Comparison of ENCODE assay signal across 20 mouse cellular contexts in the genomic region with DNA sequence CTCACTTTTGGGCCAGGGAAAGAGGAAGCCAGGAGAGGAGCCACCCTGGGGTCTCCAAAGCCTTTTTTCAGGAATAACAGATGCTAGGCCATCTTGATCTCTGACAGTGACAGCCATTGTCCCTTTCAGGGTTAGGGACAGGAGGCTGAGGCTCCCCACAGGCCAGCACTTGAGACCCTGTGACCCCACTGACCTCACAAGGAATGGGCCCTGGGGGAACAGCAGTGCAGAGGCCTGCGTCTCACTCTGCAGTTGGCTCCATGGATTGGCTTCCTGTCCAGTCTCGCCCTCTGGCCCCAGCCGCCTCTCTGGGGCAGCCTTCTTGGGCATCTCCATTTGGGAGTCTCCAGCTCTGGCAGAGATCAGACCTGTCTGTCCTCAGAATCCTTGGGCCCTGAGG. TPM values are rescaled to one million over a fixed set of nuclear protein-coding genes. Genes with fewer than 3 reads are reported as not detected.
"Had no signal": no experiment of that assay in that cellular context is flagged by ENCODE, and none has a peak within 500 bp of the region (broad histone marks: within the 10 kb centered on the region; RNA-seq: fewer than 3 reads in every experiment).

No protein-coding gene starts in this region.

- H3K9me3 ChIP-seq: liver, embryonic 13.5 days; midbrain, embryonic 13.5 days had no signal

- H3K36me3 ChIP-seq: liver, embryonic 13.5 days; midbrain, embryonic 13.5 days had no signal

- DNase-seq: kidney, postnatal 25 days; layer of hippocampus, adult 9-11 months; liver, embryonic 13.5 days; lung, adult 2 months; lung, postnatal 14 days; lung, postnatal 4 days; right cerebral cortex, adult 18-20 months; right cerebral cortex, postnatal 14 days; right cerebral cortex, postnatal 4 days; thymus, adult 2 months; thymus, postnatal 14 days; thymus, postnatal 4 days had no signal

- H3K4me3 ChIP-seq: layer of hippocampus, adult 2 months; liver, embryonic 13.5 days; midbrain, embryonic 13.5 days; myocyte had no signal

- H3K9ac ChIP-seq: liver, embryonic 13.5 days; midbrain, embryonic 13.5 days had no signal

- H3K27ac ChIP-seq: kidney, postnatal 0 days; layer of hippocampus, adult 2 months; liver, embryonic 13.5 days; midbrain, embryonic 13.5 days; stomach, postnatal 0 days had no signal

- H3K27me3 ChIP-seq: liver, embryonic 13.5 days; midbrain, embryonic 13.5 days had no signal

- ATAC-seq: midbrain, embryonic 13.5 days; midbrain, embryonic 16.5 days had no signal

- H3K4me2 ChIP-seq: liver, embryonic 13.5 days; midbrain, embryonic 13.5 days had no signal

RNA-seq across cellular contexts. Expression of a gene that starts 2.3 kb away (rescaled TPM):
- total RNA-seq: megakaryocyte progenitor cell, adult 5-6 weeks; monocyte, adult 5-6 weeks had no signal
